Comparison of ENCODE assay signal across 14 mouse cellular contexts in the genomic region with DNA sequence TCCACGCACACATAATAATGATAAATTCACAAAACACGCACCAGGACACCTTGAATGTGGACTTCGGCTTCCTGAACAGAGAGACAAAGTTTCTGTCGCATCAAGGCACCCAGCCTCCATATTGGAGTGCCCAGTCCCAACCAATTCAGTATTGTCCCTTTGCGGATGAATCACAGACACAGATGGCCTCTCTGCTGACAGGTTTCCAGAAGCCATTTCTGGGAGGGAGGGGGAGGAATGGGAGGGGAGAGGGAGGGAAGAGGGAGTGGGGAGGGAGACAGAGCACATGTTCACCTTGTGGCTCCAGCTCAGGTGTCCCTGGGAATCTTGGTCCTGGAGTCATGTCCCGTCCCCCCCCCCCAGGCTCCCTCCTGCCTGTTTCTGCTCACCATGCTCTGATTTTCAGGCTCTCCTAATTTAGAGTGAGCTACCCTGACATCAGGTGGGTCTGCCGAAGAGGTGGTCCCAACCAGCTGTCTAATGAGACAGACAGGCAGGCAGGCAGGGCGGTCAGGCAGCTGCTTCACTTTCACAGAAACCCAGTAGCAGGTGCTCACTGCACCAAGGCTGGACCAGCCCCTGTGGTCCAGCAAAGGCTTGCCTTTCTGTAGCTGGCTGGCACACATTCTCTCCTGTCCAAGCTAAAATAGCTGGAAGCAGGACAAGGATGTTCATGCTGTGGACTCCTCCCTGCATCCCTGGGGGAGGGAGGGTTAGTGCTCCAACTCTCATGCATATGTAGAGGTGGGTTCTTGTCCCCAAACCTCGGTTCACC. TPM values are rescaled to one million over a fixed set of nuclear protein-coding genes. Genes with fewer than 3 reads are reported as not detected.
DNase-seq lines count a peak whose midpoint lies in the region; ATAC-seq lines count a peak whose summit lies in the region.
"Had no signal": no experiment of that assay in that cellular context is flagged by ENCODE, and none has a peak within 500 bp of the region (broad histone marks: within the 10 kb centered on the region; RNA-seq: fewer than 3 reads in every experiment).

No protein-coding gene starts in this region.

- no peak overlapping the region for H3K4me2 ChIP-seq in hindbrain, embryonic 15.5 days
- H3K4me2 ChIP-seq in hindbrain, embryonic 14.5 days (replicated peaks), result no peak overlapping the region
- H3K4me2 ChIP-seq in forebrain, embryonic 12.5 days, result no peak overlapping the region
- H3K4me2 ChIP-seq: embryonic facial prominence, embryonic 12.5 days; heart, embryonic 15.5 days; intestine, embryonic 15.5 days; liver, embryonic 11.5 days; midbrain, embryonic 11.5 days had no signal

- WGBS in hindbrain, embryonic 15.5 days, result 64% methylated on average over 9 of the region's 9 CpGs
- 66% methylated on average over 9 of the region's 9 CpGs for WGBS in hindbrain, embryonic 14.5 days
- WGBS in forebrain, embryonic 12.5 days, result 69% methylated on average over 9 of the region's 9 CpGs

- peaks cover 29% of the 10 kb centered on the region for H3K4me1 ChIP-seq in hindbrain, embryonic 15.5 days (replicated peaks)
- peaks cover 18% of the 10 kb centered on the region for H3K4me1 ChIP-seq in hindbrain, embryonic 14.5 days (replicated peaks; ENCODE audit: control insufficient read depth, insufficient read depth, low read length)
- peaks cover 58% of the 10 kb centered on the region for H3K4me1 ChIP-seq in forebrain, embryonic 12.5 days

- H3K9me3 ChIP-seq in hindbrain, embryonic 15.5 days, result no peaks in the 10 kb centered on the region
- H3K9me3 ChIP-seq in hindbrain, embryonic 14.5 days (ENCODE audit: control insufficient read depth, low read length), result no peaks in the 10 kb centered on the region
- H3K9me3 ChIP-seq in forebrain, embryonic 12.5 days, result no peaks in the 10 kb centered on the region
- H3K9me3 ChIP-seq: embryonic facial prominence, embryonic 12.5 days; heart, embryonic 15.5 days; intestine, embryonic 15.5 days had no signal

- H3K36me3 ChIP-seq in hindbrain, embryonic 15.5 days, result no peaks in the 10 kb centered on the region
- no peaks in the 10 kb centered on the region for H3K36me3 ChIP-seq in hindbrain, embryonic 14.5 days (replicated peaks; ENCODE audit: control insufficient read depth, insufficient read depth)
- H3K36me3 ChIP-seq in forebrain, embryonic 12.5 days (replicated peaks), result no peaks in the 10 kb centered on the region
- H3K36me3 ChIP-seq: embryonic facial prominence, embryonic 12.5 days; heart, embryonic 15.5 days; intestine, embryonic 15.5 days had no signal

- no peak overlapping the region for H3K4me3 ChIP-seq in hindbrain, embryonic 15.5 days
- no peak overlapping the region for H3K4me3 ChIP-seq in hindbrain, embryonic 14.5 days (replicated peaks; ENCODE audit: low read length)
- no peak overlapping the region for H3K4me3 ChIP-seq in forebrain, embryonic 12.5 days (replicated peaks)
- H3K4me3 ChIP-seq: embryonic facial prominence, embryonic 12.5 days; heart, embryonic 15.5 days; intestine, embryonic 15.5 days had no signal

- no peaks in the 10 kb centered on the region for H3K27me3 ChIP-seq in hindbrain, embryonic 15.5 days
- H3K27me3 ChIP-seq in hindbrain, embryonic 14.5 days (ENCODE audit: control insufficient read depth, insufficient read depth, low read length), result no peaks in the 10 kb centered on the region
- H3K27me3 ChIP-seq in forebrain, embryonic 12.5 days, result 0 out of 2 replicates have a peak, but pooled peaks cover 5% of the 10 kb centered on the region
- H3K27me3 ChIP-seq: embryonic facial prominence, embryonic 12.5 days; heart, embryonic 15.5 days; intestine, embryonic 15.5 days had no signal

- 0 out of 2 replicates have a peak overlapping the region, but pooled peaks have one; percentile 10 for H3K27ac ChIP-seq in hindbrain, embryonic 15.5 days (replicated peaks)
- H3K27ac ChIP-seq in hindbrain, embryonic 14.5 days, result no peak overlapping the region
- peak overlapping the region; percentile 56 for H3K27ac ChIP-seq in forebrain, embryonic 12.5 days
- H3K27ac ChIP-seq: embryonic facial prominence, embryonic 12.5 days; heart, embryonic 15.5 days; intestine, embryonic 15.5 days had no signal

- no peak for ATAC-seq in hindbrain, embryonic 15.5 days (ENCODE audit: low FRiP score, low read depth)
- no peak for ATAC-seq in hindbrain, embryonic 14.5 days (ENCODE audit: low FRiP score)
- no peak for ATAC-seq in forebrain, embryonic 12.5 days (ENCODE audit: low FRiP score)
- ATAC-seq: intestine, embryonic 15.5 days had no signal

- DNase-seq in hindbrain, embryonic 14.5 days (ENCODE audit: low spot score), result no peak
- DNase-seq in MN1 (ENCODE audit: low spot score), result peak; percentile 53
- peak; percentile 58 for DNase-seq in cerebellum, adult 11-12 months
- DNase-seq in ovary, postnatal 10 days (ENCODE audit: low spot score), result no peak
- DNase-seq in layer of hippocampus, adult 9-11 months, result no peak
- DNase-seq: kidney, postnatal 36 days; lung, postnatal 10 days had no signal

- H3K9ac ChIP-seq in hindbrain, embryonic 15.5 days, result no peak overlapping the region
- H3K9ac ChIP-seq in hindbrain, embryonic 14.5 days, result no peak overlapping the region
- no peak overlapping the region for H3K9ac ChIP-seq in forebrain, embryonic 12.5 days
- H3K9ac ChIP-seq: embryonic facial prominence, embryonic 12.5 days; heart, embryonic 15.5 days; intestine, embryonic 15.5 days had no signal

RNA-seq across cellular contexts. Expression of gene Tldc1, which starts 10.6 kb away (rescaled TPM):
- 10.1 and 13.2 TPM in 2 replicates for polyA plus RNA-seq in hindbrain, embryonic 15.5 days (2015; fragmentation: Nextera tagmentation; extraction: Ambion mirVana)
- 6.5 and 7.4 TPM in 2 replicates for polyA plus RNA-seq in hindbrain, embryonic 14.5 days (2014; fragmentation: Nextera tagmentation; extraction: Ambion mirVana)
- 10.9 and 12.7 TPM in 2 replicates for polyA plus RNA-seq in forebrain, embryonic 12.5 days (2016; fragmentation: Nextera tagmentation; extraction: Ambion mirVana)

RNA-seq across cellular contexts. Expression of gene Cotl1, which starts 51.5 kb away (rescaled TPM):
- 147 and 151 TPM in 2 replicates for polyA plus RNA-seq in hindbrain, embryonic 15.5 days (2015; fragmentation: Nextera tagmentation; extraction: Ambion mirVana)
- 238 and 309 TPM in 2 replicates for polyA plus RNA-seq in hindbrain, embryonic 14.5 days (2014; fragmentation: Nextera tagmentation; extraction: Ambion mirVana)
- polyA plus RNA-seq in forebrain, embryonic 12.5 days (2016; fragmentation: Nextera tagmentation; extraction: Ambion mirVana), result 148 and 282 TPM in 2 replicates

Comparison
In these comparisons a context has a peak if more than half of its experiments do, and no peak if none do; other contexts are left out.
1. DNase-seq: peak in MN1 (single experiment) and cerebellum, adult 11-12 months (single experiment); none in hindbrain, embryonic 14.5 days (single experiment), ovary, postnatal 10 days (single experiment) and layer of hippocampus, adult 9-11 months (single experiment).